Mouse (Mus musculus) cerebral cortex, adult 2 months (tissue): Measurements from ENCODE around the gene Mknk2.

ENCODE experiments used
- WGBS: fragments of 180-500 bp; shearing (Covaris S2); methylation state at CpG from one replicate; pipeline ENCODE4 v1.1.7; 2018; 5-methylcytosine and 5-hydroxymethylcytosine counted together

Mknk2 gene

DNA sequence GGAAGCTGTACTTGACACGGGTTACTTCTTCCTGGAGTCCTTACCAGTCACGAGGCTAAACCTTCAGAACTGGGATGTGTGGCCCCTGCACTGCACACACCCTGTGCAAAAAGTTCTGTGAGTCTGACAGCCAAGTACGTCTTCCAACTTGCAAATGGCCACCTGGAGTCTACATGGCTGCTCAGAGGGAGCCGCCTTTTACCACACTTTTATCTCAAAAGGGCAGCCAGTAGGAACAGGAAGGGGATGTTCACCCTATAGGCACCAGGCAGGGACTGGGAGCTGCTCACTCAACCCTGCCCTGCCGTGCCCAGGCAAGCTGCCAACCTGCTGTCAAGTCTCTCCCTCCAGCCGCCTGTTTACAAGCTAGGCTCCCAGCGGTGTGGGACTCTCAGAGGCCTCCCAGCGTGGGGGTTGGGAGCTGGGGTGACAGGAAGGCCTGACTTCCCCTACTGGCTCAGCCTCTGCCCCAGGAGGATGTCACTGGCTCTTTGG, at the start of gene Mknk2:
Gene Mknk2 (minus strand): TSS at position 171 of the 495 bp plus-strand sequence.
- 12% methylated on average over 8 of the region's 8 CpGs for WGBS

DNA sequence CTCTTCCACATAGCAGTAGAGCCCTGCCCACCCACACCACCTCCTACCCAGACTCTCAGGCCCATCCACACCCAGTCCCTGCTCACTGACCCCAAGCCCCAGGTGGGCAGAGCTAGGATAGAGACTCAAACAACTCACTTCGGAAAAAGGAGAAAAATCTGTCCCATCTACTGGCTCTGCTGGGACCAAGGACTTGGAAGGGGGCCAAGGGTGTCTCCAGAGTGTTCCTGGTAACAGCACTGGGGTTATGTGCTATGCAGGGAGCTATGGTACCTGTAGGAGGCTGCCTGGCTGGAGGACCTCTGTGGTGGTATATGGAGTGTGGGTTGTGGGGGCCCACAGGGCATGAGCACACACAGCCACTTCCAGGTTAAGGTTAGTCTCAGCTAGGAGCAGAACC, 39.4 kb upstream of the Mknk2 start:
- 56% methylated on average over 1 of the region's 1 CpGs for WGBS

DNA sequence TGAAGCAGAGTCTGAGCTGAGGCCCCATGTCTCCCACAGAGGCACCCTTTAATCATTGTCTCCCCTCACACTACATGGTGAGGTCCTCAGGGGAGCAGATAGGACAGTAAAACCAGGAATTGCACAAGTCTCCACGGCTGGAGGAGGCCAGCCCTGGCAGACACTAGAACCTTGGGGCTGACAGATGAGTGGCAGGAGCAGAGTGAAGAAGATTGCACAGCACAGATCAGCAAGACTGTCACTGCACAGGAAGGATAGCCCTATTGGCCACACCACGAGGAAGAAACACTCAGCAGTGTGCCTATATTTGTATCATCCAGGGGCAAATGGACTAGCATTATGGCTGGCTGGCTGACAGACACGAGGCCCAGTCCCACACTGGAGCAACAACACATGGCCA, 32.9 kb upstream of the Mknk2 start:
- WGBS = 61% methylated on average over 3 of the region's 3 CpGs

DNA sequence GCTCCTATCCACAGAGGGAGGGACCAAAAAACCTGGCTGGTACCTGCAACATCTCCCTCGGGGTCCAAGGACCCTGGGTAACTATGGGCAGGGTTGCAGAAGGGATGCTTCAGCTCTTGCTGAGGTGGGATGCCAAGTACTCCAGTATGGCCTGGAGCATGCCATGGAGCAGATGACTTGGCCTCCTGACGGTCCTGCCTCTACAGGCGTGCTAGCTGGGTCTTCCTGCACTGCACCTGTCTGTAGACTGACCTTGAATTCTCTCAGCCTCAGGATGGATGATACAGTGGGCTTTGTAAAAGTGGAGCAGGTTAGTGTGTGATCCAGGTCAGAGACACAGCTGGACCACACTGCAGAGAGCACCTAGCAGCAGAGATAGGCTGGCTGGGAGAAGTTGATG, 27.6 kb upstream of the Mknk2 start:
- WGBS = 74% methylated on average over 3 of the region's 3 CpGs

DNA sequence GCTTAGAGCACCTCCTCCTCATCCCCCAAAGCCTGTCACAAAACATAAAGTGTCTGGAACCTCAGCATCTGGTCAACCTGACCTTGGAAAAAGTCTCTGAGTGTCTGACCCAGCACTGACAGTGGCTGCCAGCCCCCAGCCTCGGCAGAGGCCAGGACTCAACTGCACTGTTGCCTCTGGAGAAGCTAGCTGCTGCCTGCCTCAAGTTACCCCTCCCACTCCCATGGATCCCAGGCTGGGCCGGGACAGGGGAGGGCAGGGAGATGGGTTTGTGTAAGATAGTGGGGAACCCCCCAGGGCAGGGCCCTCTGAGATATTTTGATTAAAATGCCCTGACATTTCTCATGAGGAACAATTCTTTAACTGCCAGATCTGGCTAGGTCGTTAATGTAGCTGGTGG, 27.1 kb upstream of the Mknk2 start:
- WGBS = 58% methylated on average over 3 of the region's 3 CpGs

DNA sequence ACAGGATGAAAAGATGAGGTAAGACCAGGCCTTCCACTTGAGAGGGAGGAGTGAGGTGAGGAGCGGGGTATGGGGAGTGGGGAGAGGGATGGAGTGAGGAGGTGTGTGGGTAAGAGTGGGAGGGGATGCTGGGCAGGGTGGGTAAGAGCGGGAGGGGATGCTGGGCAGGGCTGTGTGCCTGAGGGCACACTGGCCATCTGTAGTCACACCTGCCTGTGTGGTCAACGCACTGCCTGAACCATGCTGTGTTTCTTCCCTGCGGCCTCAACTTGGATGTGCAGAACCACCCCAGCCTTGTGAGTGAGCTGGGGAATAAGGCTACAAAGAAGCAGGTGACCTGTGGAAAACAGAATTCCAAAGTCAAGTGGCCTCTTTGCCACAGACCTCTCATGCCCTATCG, 26.5 kb upstream of the Mknk2 start:
- WGBS = 82% methylated on average over 5 of the region's 5 CpGs

DNA sequence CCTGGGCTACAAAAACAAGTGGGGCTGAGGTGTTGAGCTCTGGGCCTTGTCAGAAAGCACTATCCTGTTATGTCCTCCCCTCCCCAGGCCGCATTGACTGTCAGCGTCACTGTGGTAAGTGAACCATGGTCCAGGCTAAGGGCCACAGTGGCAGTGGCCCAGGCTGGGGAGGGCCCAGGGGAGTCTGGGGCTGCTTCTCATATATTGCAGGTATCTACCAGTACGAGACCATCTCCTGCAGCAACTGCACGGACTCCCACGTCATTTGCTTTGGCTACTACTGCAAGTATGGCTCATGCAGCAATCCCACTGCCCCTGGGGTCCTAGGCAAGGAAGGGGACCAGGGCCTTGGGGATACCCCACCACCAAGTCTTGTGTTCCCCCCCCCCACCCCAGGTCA, 25.7 kb upstream of the Mknk2 start:
- WGBS = 91% methylated on average over 5 of the region's 5 CpGs

DNA sequence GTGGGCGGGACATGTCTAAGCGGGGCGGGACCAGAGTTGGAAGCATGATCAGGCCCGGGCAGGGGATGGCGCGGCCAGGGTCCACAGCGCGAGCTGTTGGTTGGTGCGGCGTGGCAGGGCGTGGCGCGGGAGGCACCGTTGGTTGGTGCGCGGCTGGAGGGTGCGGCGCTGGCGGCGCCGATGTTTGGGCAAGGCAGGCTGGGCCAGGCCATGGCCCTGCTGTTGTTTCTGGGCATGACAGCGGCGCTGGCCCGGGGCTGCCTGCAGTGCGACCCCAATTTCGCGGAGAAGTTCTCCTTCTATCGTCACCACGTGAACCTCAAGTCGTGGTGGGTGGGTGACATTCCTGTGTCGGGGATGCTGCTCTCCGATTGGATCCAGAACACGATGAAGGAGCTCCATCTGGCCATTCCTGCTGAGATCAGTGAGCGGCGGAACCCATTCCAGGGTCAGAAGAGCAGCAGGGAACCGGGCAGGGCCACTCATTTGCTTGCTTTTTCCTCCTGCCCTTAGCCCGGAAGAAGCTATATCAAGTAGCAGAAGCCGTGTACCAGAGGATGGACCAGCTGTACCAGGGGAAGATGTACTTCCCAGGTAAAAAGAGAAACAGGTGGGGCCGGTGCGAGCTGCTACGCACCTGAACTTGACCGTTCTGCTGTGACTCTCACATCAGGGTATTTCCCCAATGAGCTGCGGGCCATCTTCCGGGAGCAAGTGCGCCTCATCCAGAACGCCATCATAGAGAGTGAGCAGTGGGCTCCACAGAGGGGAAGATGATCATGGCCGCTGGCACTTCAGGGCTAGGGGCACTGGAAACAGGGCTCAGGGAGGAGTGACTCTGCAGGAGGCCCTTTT, 24.9 kb upstream of the Mknk2 start:
- 2% methylated on average over 47 of the region's 47 CpGs for WGBS

DNA sequence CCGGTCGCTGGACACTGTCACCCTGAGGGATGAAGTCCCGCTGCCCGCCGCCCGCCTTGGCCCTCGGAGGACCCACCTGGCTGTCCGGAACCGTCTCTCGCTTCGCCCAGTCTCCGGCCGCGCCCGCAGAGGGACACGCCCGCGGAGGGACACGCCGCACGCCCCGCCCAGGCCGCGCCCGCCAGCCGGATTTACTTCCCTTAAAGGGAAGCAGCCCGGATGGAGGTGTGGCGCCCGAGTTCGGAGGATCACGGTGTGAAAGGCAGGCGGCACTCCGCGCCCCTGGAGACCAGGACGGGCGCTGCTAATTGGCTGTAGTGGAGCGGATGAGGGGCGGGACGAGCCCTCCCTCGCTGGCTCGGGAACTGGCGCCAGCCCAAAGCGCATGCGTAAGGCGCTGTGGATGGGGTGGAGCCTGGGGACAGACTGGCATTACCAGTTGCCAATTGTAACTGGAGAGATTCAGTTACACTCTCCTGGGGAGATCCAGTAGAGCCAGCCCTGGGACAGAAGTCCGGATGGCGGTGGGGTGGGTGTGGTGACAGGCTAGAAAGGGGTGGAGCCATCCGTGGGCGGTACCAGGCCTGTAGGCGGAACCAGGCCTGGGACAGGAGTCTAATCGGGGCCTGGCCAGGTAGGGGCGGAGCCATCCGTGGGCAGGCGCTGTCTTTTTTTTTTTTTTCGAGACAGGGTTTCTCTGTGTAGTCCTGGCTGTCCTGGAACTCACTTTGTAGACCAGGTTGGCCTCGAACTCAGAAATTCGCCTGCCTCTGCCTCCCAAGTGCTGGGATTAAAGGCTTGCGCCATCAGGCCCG, 24.0 kb upstream of the Mknk2 start, which contains the start of the genes Mob3a and Izumo4:
Gene Mob3a (minus strand): TSS at position 257 of the 815 bp plus-strand sequence.
Gene Izumo4 (plus strand): TSS at position 464 of the 815 bp plus-strand sequence.
- under 1% methylated on average over 59 of the region's 59 CpGs for WGBS

DNA sequence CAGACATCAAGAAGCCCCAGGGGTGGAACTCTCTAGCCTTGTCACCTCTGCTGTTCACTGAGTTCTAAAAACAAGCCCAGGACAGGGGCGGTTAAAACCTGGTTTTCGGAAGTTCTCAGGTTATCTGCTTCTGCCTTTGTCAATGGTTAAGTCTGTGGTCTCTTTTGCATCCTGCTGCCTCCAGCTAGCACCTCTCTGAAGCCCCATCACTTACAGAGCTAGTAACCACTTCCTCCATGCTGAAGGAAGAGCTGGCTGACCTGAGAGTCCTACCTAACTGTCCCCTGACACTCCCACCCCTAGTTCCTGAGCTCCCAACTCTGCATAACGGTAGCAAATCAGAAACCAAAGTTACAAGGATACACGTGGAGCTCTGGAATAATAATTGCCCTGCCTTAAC, 22.8 kb upstream of the Mknk2 start:
- 44% methylated on average over 4 of the region's 4 CpGs for WGBS

DNA sequence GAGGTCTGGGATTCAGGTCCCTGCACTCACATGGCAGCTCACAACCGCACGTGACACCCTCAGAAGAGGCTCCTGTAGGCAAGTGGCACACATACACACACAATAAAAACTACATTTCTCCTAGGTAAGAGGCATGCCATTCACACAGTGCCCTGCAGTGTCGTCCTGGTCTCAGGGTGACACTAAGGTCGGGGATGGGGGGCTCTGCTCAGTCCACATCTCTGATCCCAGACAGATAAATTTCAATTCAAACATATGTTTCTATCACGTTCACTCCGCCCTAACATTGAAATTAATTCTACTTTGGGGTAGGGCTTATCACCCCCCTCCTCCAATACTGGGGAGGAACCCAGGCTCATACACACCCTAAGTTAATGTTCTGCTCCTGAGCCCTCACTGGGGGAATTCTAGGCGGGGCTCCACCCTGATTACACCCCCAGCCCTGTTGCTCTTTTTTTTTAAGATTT, 22.2 kb upstream of the Mknk2 start:
- WGBS = 88% methylated on average over 7 of the region's 7 CpGs

DNA sequence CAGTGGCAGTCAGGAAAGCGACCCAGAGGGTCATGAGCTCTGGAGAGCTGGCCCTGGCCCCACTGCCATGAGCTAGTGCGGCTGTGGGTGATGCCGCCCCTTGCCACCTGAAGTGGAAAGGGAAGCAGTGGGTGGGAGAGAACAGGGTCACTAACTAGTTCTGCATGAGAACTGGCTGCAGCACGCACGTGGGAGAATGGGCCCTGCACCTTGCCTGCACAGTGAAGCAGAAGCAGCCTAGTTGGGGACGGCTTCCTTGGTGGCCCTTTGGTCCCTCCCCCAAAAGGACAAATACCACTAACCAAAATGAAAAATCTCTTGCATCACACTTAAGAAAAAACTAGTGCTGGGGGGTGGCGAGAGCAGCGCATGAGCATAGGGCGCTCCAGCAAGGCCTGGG, 20.7 kb upstream of the Mknk2 start:
- 91% methylated on average over 9 of the region's 9 CpGs for WGBS

DNA sequence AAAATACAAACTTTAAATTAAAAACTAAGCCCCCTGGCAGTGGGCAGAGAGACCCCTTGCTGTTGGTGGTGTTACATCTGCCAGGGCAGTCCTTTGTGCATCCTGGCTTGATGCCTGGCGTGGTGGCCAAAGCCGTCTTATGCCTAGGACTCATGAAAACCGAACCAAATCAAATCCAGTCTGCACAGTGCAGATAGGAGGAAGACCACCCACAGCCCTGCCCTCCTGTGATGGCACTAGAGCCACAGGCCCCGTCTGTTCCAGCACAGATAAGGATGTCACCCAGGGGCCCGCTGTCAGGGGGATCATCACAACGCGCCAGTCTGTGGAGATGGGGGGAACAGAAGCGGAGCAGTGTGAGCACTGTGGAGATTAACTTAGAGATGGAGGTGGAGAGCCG, 19.9 kb upstream of the Mknk2 start:
- WGBS = 83% methylated on average over 9 of the region's 9 CpGs

DNA sequence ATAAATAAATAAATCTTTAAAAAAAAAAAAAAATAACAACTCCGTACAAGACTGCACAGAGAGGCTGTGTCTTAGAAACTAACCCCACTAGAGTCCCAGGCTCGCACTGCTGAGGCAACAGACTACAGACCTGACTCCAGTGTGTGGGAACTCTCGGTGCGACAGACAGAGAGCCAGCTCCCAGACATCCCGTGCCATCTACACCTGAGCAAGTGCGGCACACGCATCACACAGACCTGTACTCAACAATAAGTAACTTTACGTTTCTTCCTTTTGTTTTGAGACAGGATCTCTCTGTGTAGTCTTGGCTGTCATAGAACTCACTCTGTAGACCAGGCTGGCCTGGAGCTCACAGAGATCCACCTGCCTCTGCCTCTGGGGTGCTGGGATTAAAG, 19.5 kb upstream of the Mknk2 start:
- WGBS = 89% methylated on average over 8 of the region's 8 CpGs

DNA sequence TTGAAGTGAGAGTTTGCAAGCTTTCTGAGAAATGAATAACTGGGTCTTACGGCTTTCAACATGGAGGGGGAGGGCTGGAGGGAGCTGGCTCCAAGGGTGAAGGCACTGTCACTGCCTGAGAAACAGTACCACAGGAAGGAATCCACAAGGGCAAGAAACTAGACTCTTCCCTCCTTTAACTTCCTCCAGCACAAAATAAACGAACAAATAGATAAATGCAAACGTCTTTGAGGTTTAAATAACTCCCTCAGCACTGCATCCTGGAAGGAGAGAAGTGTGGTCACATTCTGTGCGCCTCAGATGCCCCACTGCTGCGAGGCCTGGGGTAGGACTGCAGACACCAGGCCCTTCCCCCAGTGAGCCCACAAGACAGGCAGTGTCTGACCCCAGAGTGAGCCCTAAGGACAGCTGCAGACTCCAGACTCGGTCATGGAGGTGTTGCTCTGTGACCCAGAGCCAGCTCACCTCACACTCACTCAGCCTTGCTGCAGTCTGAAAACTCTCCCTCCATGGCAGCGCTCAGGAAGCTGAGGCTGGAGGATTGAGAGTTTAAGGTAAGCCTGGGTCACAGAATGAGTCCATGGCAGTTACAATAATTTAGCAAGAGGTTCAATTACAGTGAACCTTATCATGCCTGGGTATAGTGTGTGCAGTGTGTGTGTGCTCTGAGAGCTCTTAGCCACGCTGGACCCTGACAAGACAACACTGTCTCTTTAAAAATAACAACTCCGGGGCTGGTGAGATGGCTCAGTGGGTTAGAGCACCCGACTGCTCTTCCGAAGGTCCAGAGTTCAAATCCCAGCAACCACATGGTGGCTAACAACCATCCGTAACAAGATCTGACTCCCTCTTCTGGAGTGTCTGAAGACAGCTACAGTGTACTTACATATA, 18.8 kb upstream of the Mknk2 start:
- WGBS = 67% methylated on average over 12 of the region's 12 CpGs

DNA sequence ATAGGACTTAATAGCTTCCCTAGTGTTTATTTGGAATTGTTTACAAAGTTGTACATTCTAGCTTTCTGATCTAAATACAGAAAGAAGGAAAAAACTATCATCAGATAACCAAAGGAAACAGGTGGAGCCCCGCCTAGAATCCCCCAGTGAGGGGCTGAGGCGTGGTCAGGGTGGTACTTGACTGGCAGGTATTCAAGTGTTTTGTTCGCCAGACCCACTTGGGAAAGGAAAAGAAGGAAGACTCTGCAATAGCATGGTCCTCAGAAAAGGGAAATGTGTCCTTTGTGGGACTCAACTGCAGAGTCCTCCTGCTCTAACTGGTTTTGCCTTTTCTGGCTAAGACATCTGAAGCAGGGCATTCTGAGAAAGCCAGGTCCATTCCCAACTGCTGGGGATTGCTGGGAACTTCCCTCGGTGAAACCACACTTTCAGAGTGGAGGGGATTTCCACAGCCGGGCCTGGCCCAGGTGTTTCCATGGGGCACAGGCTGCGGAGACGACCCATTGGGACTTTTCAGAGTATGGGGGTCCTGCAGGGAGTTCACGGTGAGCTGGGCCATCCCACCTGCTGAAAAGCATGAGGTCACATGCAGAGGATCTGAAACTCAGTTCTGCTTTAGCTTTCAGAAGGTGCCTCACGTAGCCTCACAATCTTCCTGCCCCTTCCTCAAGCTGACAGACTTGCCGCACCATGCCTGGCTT, 18.0 kb upstream of the Mknk2 start:
- 75% methylated on average over 10 of the region's 10 CpGs for WGBS

DNA sequence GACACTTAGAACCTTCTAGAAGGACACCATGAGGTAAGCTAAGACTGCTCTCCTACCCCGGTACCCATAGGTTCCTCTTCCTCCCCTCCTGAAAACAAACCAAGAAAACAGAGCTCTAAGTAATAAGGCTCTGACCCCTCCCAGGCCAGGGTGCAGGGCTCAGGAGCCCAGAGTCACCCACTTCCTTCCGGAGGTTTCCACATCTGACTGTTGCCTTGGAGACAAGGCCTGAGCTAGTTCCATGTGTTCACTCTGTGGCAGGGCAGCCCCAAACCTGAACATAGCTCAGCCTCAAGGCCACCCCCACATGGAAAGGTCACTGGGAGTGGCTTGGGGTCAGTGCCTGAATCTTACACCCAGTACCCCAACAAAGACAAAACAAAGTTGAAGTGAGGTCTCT, 17.3 kb upstream of the Mknk2 start:
- WGBS = 59% methylated on average over 2 of the region's 2 CpGs

DNA sequence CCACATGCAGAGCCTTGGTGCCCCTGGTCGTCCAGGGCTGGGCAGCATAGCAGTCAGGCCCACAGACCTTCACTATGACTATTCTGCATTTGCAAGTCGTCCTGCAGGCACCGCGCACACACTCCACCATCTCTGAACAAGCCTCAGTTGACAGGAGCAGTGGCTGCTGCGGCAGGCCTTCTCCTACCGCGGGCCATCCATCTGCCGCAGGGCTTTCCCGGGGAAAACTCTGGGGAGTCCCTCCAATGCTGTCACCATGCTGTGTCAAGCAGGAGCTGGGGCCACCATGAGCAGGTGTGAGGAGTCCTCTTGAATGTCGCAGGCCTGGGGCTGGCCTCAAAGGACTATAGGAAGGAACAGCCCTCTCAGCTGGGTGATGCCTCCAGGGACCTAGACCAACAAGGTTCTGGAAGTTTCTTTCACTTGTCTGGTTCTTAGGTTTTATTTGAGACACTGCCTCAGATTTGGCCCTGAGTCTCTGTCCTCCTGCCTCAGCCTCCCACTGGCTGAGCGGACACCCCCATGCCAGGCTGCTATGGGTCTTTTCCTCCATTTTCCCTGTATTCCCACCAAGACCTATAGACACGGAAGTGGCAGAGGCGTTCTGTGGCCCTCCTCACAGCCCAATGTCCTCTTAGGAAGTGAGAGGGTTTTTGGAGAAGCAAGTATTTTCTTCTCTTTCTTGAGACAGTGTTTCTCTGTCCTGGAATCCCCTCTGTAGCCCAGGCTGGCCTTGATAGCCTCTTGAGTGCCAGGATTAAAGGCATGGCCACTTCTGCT, 16.4 kb upstream of the Mknk2 start:
- WGBS = 87% methylated on average over 13 of the region's 13 CpGs

DNA sequence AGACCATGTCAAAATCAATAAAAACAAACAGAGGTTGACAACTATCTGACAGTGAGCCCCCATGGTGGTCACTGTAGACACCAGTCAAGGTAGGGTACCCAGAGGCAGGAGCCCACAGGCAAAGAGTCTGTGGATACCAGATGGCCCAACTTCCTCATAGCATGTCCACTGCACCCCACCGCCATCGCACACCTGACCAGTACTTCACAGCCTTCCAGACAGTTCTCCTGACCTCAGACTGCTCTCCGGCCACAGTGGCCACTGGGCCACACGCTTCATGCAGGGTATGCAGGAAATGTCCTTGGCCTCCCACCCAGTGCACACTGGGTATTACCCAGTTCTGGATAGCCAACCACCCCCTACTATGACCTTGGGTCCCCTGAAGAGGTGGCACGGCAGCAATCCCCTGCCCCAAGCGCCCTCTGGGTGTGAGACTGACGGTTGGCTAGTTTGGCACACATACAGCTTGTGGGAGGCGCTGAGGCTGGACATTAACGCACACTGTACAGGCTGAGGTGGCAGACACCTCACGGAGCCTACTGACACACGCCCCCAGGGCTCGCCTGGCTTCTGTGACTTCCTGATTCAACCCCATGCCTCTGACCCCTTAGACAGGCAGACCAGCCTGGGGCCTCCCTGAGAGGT, 15.6 kb upstream of the Mknk2 start:
- WGBS = 83% methylated on average over 12 of the region's 12 CpGs
